Mouse (Mus musculus) urinary bladder, postnatal 10 days (tissue): Measurements from ENCODE around the gene Sptlc2.

Source experiments
- DNase-seq: peaks from one replicate; pipeline ENCODE4 v3.0.0; 2022; ENCODE audit warnings: low spot score

Gene Sptlc2

DNA sequence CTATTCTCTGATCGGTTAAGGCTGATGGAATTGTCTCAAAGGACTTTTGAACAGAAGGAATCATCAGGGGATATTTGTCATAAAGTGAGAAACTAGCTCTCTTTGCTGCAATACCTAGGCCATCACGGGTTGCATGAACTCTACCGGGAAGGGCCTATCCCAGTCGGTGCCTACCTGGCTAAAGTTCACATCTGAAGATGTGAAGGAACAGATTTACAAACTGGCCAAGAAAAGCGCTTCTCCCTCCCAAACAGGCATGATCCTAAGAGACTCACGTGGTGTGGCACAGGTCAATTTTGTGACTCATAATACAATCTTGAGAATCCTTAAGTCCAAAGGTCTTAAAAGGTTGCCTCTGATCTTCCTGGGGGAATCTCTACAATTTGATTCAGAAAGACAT, 6.2 kb upstream of the Sptlc2 start:
- no peak for DNase-seq

- DNase-seq: no peak
These were observed 5.4 kb upstream of the Sptlc2 start for GRCm38 (mm10) chr12:87393447-87394145.

- no peak for DNase-seq
These were observed 3.2 kb upstream of the Sptlc2 start for GRCm38 (mm10) chr12:87391355-87391754.

- DNase-seq: no peak
These were observed 1.1 kb upstream of the Sptlc2 start for GRCm38 (mm10) chr12:87389231-87389630.

- DNase-seq: no peak
These were observed 709 bp downstream of the Sptlc2 start for GRCm38 (mm10) chr12:87387171-87388121.

DNA sequence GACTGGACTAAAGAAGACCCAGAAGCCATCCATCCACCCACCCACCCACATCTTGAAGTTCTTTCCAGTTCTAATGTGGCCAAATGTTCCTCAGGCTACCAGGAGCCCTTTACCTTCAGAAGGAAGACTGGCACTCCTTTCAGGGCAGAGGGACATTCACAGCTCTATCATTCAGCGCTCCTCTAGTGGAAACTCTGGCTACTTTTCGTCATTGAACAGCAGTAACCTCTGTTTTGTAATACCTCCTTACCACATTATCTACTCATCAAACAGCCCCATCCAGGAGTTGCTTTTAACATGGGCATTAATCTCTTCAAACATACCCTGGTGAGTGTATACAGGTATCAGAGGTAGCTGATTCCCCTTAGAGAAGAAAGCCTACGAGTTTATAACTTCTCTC, 3.1 kb downstream of the Sptlc2 start:
- no peak for DNase-seq

- no peak for DNase-seq
These were observed 6.8 kb downstream of the Sptlc2 start for GRCm38 (mm10) chr12:87381380-87381682.

DNA sequence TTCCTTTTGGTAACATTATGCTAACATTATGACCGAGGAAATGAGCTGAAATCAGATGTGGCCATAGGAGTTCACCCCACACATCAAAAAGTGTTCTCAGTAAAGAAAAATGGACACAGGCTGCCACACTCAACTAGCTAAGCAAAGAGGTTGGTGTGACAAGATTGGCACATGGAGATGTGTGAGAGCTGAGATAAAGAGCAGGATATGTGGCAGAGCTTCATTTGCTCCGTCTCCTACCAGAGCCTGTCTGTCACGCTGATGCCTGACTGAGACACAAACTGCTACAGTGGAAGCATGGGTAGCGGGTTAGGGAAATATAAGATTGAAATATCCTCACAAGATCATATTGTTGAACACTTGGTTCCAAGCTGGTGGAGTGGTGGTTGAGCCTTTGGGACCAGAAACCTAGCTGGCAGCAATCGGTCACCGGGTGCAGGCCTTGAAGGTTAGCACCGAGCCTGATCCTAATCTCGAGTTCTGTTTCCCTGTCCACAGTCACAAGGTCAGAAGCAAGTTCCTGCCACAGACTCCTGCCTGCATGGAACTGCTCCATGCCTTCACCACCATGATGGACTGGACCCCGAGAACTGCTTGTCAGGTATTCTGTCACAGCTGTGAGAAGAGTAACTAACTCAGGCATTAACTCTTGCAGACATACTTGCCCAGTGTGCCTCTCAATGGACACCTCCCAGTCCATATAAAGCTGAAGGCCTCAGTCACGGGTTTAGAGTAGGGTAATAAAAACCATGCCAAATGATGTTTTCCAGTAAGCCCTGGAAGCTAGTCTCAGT, 7.4 kb downstream of the Sptlc2 start:
- no peak for DNase-seq

GRCm38 (mm10) chr12:87379496-87379895, 8.7 kb downstream of the Sptlc2 start:
- DNase-seq: no peak

GRCm38 (mm10) chr12:87374159-87374558, 14.0 kb downstream of the Sptlc2 start:
- no peak for DNase-seq

GRCm38 (mm10) chr12:87369319-87369718, 18.8 kb downstream of the Sptlc2 start:
- no peak for DNase-seq

DNA sequence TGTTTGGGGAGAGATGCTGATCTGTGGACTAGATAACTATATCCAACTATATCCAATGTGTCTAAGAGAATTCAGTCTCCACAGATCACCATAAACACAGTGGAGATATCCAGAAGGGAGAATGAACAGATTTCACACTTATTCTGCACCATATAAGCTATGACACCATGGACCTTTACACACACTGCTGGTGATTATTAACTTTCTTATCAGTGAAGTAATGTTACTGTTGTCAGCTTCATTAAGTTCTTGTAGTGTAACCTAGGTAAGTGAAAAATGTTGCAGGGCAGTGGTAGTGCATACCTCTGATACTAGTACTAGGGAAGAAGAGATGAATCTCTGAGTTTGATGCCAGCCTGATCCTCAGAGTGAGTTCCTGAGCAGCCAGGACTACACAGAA, 20.1 kb downstream of the Sptlc2 start:
- no peak for DNase-seq

DNA sequence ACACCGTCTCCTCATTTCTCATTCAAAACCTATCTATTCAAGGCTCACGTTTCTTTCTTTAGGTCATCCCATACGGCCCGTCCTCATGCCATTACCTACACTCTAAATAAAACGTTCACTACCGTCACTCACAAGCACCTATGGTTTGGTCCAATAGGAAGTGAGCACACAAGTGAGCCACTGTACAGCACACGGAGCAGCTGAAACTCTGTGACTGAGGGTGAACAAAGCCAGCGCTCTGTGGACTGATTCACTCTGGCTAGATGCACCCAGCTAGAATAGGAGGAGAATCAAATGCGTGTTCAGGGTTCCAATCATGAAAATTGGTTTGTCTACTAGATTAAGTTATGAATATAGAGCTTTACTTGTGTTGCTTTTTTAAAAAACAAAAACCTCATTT, 22.5 kb downstream of the Sptlc2 start:
- no peak for DNase-seq

GRCm38 (mm10) chr12:87362111-87362510, 26.0 kb downstream of the Sptlc2 start:
- DNase-seq: no peak

DNA sequence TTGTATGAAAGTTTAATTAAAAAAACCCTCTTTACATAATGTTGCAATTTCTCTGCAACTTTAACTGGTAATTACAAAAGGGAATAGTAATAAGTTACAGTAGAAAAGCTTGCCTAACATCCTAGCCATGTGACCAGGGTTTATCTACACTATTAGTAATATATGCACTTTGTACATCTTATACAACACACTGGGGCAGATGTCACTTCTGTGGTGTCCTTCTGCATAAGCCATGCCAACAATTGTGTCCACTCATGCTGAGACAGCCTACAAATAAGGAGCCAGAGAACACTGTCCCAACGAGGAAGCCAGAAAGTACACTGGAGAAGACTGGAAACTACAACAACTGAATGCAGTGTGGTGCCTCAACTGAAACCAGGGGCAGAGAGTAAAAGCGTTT, 40.1 kb downstream of the Sptlc2 start:
- DNase-seq: no peak

GRCm38 (mm10) chr12:87347511-87347910, 40.6 kb downstream of the Sptlc2 start:
- DNase-seq: no peak

GRCm38 (mm10) chr12:87343084-87343605, 45.0 kb downstream of the Sptlc2 start:
- DNase-seq: no peak

DNA sequence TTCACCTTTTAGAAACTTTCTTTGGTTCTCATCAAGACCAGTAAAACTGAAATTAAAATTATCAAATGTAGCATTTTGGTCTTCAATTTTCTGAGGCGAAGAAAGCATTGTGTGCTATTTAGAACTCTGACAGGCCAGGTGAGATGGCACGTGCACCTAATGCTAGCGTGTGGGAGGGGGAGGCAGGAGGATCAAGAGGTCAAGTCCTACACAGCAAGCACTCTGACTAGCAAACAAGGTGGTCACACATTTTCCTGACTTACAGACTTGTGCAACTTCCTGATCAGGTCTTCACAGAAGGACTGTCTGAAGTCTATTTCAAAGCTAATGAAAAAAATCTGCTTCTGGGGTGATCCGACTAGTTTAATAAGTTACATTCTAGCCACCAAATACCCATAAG, 50.1 kb downstream of the Sptlc2 start:
- DNase-seq: no peak

GRCm38 (mm10) chr12:87334886-87335285, 53.3 kb downstream of the Sptlc2 start:
- no peak for DNase-seq

DNA sequence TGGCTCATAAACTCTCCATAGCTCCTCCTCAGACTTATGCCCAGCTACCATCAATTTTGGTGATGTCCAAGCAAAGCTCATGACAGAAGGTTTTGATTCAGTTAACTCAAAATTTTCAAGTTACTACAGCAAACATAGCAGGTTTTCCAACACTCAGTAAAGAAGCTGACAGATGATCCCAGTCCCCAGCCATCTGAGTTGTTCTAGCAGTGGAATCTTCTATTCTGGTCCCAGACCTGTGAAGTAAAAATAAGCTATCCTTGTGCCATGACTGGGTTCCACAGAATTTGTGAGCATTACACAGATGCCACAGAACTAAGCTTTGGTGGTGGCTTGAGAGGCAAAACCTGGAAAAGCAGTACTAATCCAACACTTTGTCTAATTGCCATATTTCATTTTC, 54.4 kb downstream of the Sptlc2 start:
- no peak for DNase-seq

GRCm38 (mm10) chr12:87332511-87332910, 55.6 kb downstream of the Sptlc2 start:
- no peak for DNase-seq

DNA sequence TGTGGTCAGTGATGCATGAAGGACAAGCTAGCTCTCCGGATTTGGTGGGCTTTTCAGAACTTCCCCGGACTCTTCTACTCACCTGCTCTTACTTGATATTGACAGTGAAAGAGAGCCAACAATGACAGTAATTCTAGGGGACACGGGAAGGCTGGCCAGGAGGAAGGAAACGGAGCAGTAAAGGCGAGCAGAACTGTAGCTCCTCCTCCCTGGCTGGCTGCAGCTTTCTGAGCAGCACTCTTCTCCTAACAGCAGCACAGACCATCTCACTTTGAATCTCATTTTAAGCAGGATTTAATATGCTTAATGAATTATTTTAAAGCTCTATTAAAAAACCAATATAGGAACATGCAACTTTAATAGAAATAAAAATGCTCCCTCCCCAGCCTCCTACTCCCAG, 56.2 kb downstream of the Sptlc2 start:
- DNase-seq: no peak
